Mouse (Mus musculus) ES-E14 (cell line): ENCODE measurements around the gene Svopl. TPM values are rescaled to one million over a fixed set of nuclear protein-coding genes. Genes with fewer than 3 reads are reported as not detected.

ENCODE experiments used
- DNase-seq: peaks from one replicate; pipeline ENCODE4 v3.0.0-alpha.2; 2013; ENCODE audit warnings: low read depth, low spot score
- H3K27ac ChIP-seq: 2 replicates; pipeline ENCODE4 v1.5.1; 2012; ENCODE audit warnings: low read depth, mild to moderate bottlenecking, low read length, moderate library complexity, mixed read lengths; ENCODE audit not compliant: poor library complexity, insufficient read depth, severe bottlenecking
- H3K36me3 ChIP-seq: 2 replicates; pipeline ENCODE4 v1.6.1; 2012; ENCODE audit warnings: mild to moderate bottlenecking, low read length, moderate library complexity, mixed read lengths; ENCODE audit not compliant: control insufficient read depth, poor library complexity, insufficient read depth, severe bottlenecking
- H3K4me1 ChIP-seq, 2 experiments: fragments of 150-350 bp in 1 of 2; sonication (generic) in 1 of 2; 2 replicates each; pipeline ENCODE4 v1.6.1; 2012; ENCODE audit warnings: low read length in 2 of 2, mild to moderate bottlenecking in 1 of 2, mixed read lengths in 1 of 2; ENCODE audit not compliant: control insufficient read depth in 2 of 2, insufficient read depth in 2 of 2, poor library complexity in 1 of 2
- H3K4me3 ChIP-seq, 2 experiments: fragments of 150-350 bp in 1 of 2; sonication (generic) in 1 of 2; 2 replicates each; pipeline ENCODE4 v1.5.1; 2012; ENCODE audit warnings: low read length in 2 of 2, low read depth in 1 of 2, mild to moderate bottlenecking in 1 of 2, mixed read lengths in 1 of 2; ENCODE audit not compliant: insufficient read depth in 1 of 2, poor library complexity in 1 of 2, severe bottlenecking in 1 of 2
- H3K9ac ChIP-seq: 2 replicates; pipeline ENCODE4 v1.6.1; 2012; ENCODE audit warnings: low read depth, mild to moderate bottlenecking, low read length, mixed read lengths; ENCODE audit not compliant: poor library complexity, insufficient read depth, severe bottlenecking
- H3K9me3 ChIP-seq: fragments of 150-350 bp; sonication (generic); 2 replicates; pipeline ENCODE4 v1.6.1; 2012; ENCODE audit warnings: low read depth, mild to moderate bottlenecking, low read length; ENCODE audit not compliant: control insufficient read depth, insufficient read depth
- CHD2 ChIP-seq: IDR thresholded peaks from 2 replicates; pipeline ENCODE4 v1.6.1; 2014; ENCODE audit warnings: mild to moderate bottlenecking, low read depth, low read length, inconsistent platforms
- HCFC1 ChIP-seq: IDR thresholded peaks from 2 replicates; pipeline ENCODE4 v1.6.1; 2012; ENCODE audit warnings: low read length, inconsistent platforms, borderline replicate concordance; ENCODE audit not compliant: insufficient read depth
- MAFK ChIP-seq: IDR thresholded peaks from 2 replicates; pipeline ENCODE4 v1.6.1; 2014; ENCODE audit warnings: mild to moderate bottlenecking, low read depth, low read length, inconsistent platforms; ENCODE audit not compliant: insufficient read depth
- ZC3H11A ChIP-seq: IDR thresholded peaks from 2 replicates; pipeline ENCODE4 v1.6.1; 2012; ENCODE audit warnings: low read depth, mild to moderate bottlenecking, inconsistent platforms, low read length, borderline replicate concordance
- ZNF384 ChIP-seq: IDR thresholded peaks from 2 replicates; pipeline ENCODE4 v1.6.1; 2012; ENCODE audit warnings: low read depth, low read length, inconsistent platforms
- in situ Hi-C, 2 experiments: fragments of 600-800 bp; cut with MboI; formaldehyde crosslinking; loops; one replicate each; pipeline ENCODE4 v1.15.1; 2025; ENCODE audit warnings: low sequenced_read_pairs in 2 of 2, inconsistent platforms in 1 of 2; ENCODE audit not compliant: unreplicated experiment in 2 of 2
- total RNA-seq: library from RNA; depleted of rRNA; stranded (reverse); fragments of 300-350 nt; gene quantifications from 2 replicates; pipeline ENCODE4 v1.2.3, GENCODE M21; 2012

The Svopl gene
- total RNA-seq, 1 experiment = 0.18 TPM

- Histone ChIP-seq H3K9me3 (no peaks in the 10 kb centered on the region), H3K4me1 (no peaks in the 10 kb centered on the region), H3K4me3 (no peak overlapping the region), H3K27ac (no peak overlapping the region), H3K9ac (no peak overlapping the region), H3K36me3 (no peaks in the 10 kb centered on the region)
- DNase-seq = no peak
- TF ChIP-seq ZC3H11A (no peak), HCFC1 (no peak)
- in situ Hi-C loops = no loop called here
Observed at GRCm38 (mm10) chr6:38023284-38023683, 23.5 kb downstream of the Svopl start.

- no peak overlapping the region for H3K4me3 ChIP-seq
- no peaks in the 10 kb centered on the region for H3K36me3 ChIP-seq
- H3K9me3 ChIP-seq = no peaks in the 10 kb centered on the region
- TF ChIP-seq ZC3H11A = no peak
- no peak for TF ChIP-seq CHD2
- TF ChIP-seq HCFC1 = no peak
- no peak for TF ChIP-seq MAFK
- no peak for TF ChIP-seq ZNF384
- H3K4me1 ChIP-seq = no peaks in the 10 kb centered on the region
- in situ Hi-C loops = no loop called here
- no peak overlapping the region for H3K27ac ChIP-seq
- no peak for DNase-seq
- H3K9ac ChIP-seq = no peak overlapping the region
Observed at GRCm38 (mm10) chr6:38021406-38021805, 25.4 kb downstream of the Svopl start.

- no peak overlapping the region for H3K4me3 ChIP-seq
- H3K9me3 ChIP-seq = no peaks in the 10 kb centered on the region
- DNase-seq = no peak
- no peak for TF ChIP-seq CHD2
- TF ChIP-seq ZC3H11A = no peak
- TF ChIP-seq HCFC1 = no peak
- no peaks in the 10 kb centered on the region for H3K4me1 ChIP-seq
- H3K9ac ChIP-seq = no peak overlapping the region
- in situ Hi-C loops = no loop called here
- no peak overlapping the region for H3K27ac ChIP-seq
- no peaks in the 10 kb centered on the region for H3K36me3 ChIP-seq
Observed at GRCm38 (mm10) chr6:38012829-38013228, 34.0 kb downstream of the Svopl start.

GRCm38 (mm10) chr6:38007459-38007858, 39.3 kb downstream of the Svopl start:
- no peaks in the 10 kb centered on the region for H3K9me3 ChIP-seq
- TF ChIP-seq ZC3H11A = peak; percentile 85
- TF ChIP-seq MAFK = no peak
- TF ChIP-seq ZNF384 = no peak
- no peaks in the 10 kb centered on the region for H3K4me1 ChIP-seq
- H3K4me3 ChIP-seq = no peak overlapping the region
- in situ Hi-C loops = no loop called here
- no peak overlapping the region for H3K9ac ChIP-seq
- H3K36me3 ChIP-seq = no peaks in the 10 kb centered on the region
- peak; percentile 62 for DNase-seq
- H3K27ac ChIP-seq = no peak overlapping the region

GRCm38 (mm10) chr6:37967386-37967785, 79.4 kb downstream of the Svopl start:
- no peak overlapping the region for H3K9ac ChIP-seq
- H3K27ac ChIP-seq = no peak overlapping the region
- H3K36me3 ChIP-seq = peaks cover 25% of the 10 kb centered on the region
- in situ Hi-C loops = no loop called here
- no peaks in the 10 kb centered on the region for H3K9me3 ChIP-seq
- H3K4me3 ChIP-seq = no peak overlapping the region
- no peak for TF ChIP-seq CHD2
- no peak for TF ChIP-seq HCFC1
- TF ChIP-seq ZNF384 = no peak
- H3K4me1 ChIP-seq = peaks cover 2% of the 10 kb centered on the region in 2 experiments; a peak in 1 of 4 replicates
- no peak for DNase-seq
